Mouse (Mus musculus) E14TG2a.4 (cell line): ENCODE data around the gene Mtus2.

Source experiments
- CTCF ChIP-seq: conservative IDR thresholded peaks from 2 replicates; pipeline ENCODE4 v1.5.1; 2014; ENCODE audit warnings: low read length
- NANOG ChIP-seq: IDR thresholded peaks from 2 replicates; pipeline ENCODE4 v1.6.1; 2014; ENCODE audit warnings: borderline replicate concordance, low read length, mixed read lengths

GRCm38 (mm10) chr5:147939226-147939625 lies 17.9 kb upstream of the Mtus2 start:
- TF ChIP-seq CTCF, result no peak
- TF ChIP-seq NANOG, result no peak
